Mouse (Mus musculus): ENCODE results near the gene Dph5.

GRCm38 (mm10) chr3:115855576-115855975 is 32.1 kb upstream of the Dph5 start:
- TF ChIP-seq POLR2A (IDR thresholded peaks at IDR 0.05; ENCODE audit: borderline replicate concordance, extremely low read depth, insufficient read depth, insufficient read length, poor library complexity, severe bottlenecking): no peak
- no peak for TF ChIP-seq CTCF (IDR thresholded peaks at IDR 0.05; ENCODE audit: borderline replicate concordance, extremely low read depth, insufficient read depth, insufficient read length)

Data from brain, embryonic 14.5 days (tissue).